Mouse (Mus musculus) liver, embryonic 16.5 days (tissue): Measurements from ENCODE around the gene Tubb4a. TPM values are rescaled to one million over a fixed set of nuclear protein-coding genes. Genes with fewer than 3 reads are reported as not detected.

Experiments used
- ATAC-seq: fragments of 200-750 bp; cut with Nextera tagmentation; 2 replicates; pipeline ENCODE4 v1.8.0; 2017; ENCODE audit warnings: low read depth, mild to moderate bottlenecking, moderate number of reproducible peaks, moderate library complexity
- H3K27ac ChIP-seq: fragments of 300-500 bp; sonication (generic); 2 replicates; pipeline ENCODE4 v1.5.1; 2014; ENCODE audit warnings: mild to moderate bottlenecking, low read length
- H3K27me3 ChIP-seq: fragments of 300-500 bp; sonication (generic); 2 replicates; pipeline ENCODE4 v1.6.1; 2014; ENCODE audit warnings: low read depth, low read length, mixed read lengths; ENCODE audit not compliant: control insufficient read depth, insufficient read depth
- H3K36me3 ChIP-seq: fragments of 300-500 bp; sonication (generic); 2 replicates; pipeline ENCODE4 v1.6.1; 2014; ENCODE audit warnings: mild to moderate bottlenecking; ENCODE audit not compliant: control insufficient read depth, insufficient read depth
- H3K4me1 ChIP-seq: fragments of 300-500 bp; sonication (generic); 2 replicates; pipeline ENCODE4 v1.6.1; 2014; ENCODE audit warnings: low read depth, low read length, mixed read lengths; ENCODE audit not compliant: control insufficient read depth
- H3K4me2 ChIP-seq: fragments of 300-500 bp; sonication (generic); 2 replicates; pipeline ENCODE4 v1.6.1; 2014; ENCODE audit warnings: low read depth, low read length, mixed read lengths
- H3K4me3 ChIP-seq: fragments of 300-500 bp; sonication (generic); 2 replicates; pipeline ENCODE4 v1.5.1; 2014; ENCODE audit warnings: low read depth, mild to moderate bottlenecking, low read length
- H3K9ac ChIP-seq: fragments of 300-500 bp; sonication (generic); 2 replicates; pipeline ENCODE4 v1.6.1; 2014; ENCODE audit warnings: low read depth, low read length
- H3K9me3 ChIP-seq: fragments of 300-500 bp; sonication (generic); replicated peaks from 2 replicates; pipeline ENCODE4 v1.6.1; 2016; ENCODE audit warnings: low read length; ENCODE audit not compliant: control insufficient read depth
- WGBS: fragments of 180-500 bp; shearing (Covaris S2); extraction: QIAGEN DNeasy Blood & Tissue Kit; methylation state at CpG from one replicate; pipeline ENCODE4 v1.1.7; 2014; ENCODE audit not compliant: insufficient replicate concordance; 5-methylcytosine and 5-hydroxymethylcytosine counted together
- polyA plus RNA-seq: library from polyadenylated mRNA; unstranded; fragments of >200 nt; fragmentation: Nextera tagmentation; extraction: Ambion mirVana; gene quantifications from 2 replicates; pipeline ENCODE4 v1.2.1, GENCODE M21; 2015

Tubb4a gene
- polyA plus RNA-seq, 1 experiment from 2014 or later, result 0.60 TPM

GRCm38 (mm10) chr17:57094222-57094621 lies 6.6 kb upstream of the Tubb4a start:
- no peak for ATAC-seq
- no peak overlapping the region for H3K4me2 ChIP-seq
- no peaks in the 10 kb centered on the region for H3K9me3 ChIP-seq
- H3K9ac ChIP-seq, result no peak overlapping the region
- no peak overlapping the region for H3K4me3 ChIP-seq
- H3K4me1 ChIP-seq, result no peaks in the 10 kb centered on the region; the same call in none of the 2 replicates
- H3K27ac ChIP-seq, result no peak overlapping the region
- H3K36me3 ChIP-seq, result no peaks in the 10 kb centered on the region
- 54% methylated on average over 3 of the region's 3 CpGs for WGBS
- peaks cover 3% of the 10 kb centered on the region; the same call in 1 of the 2 replicates for H3K27me3 ChIP-seq

GRCm38 (mm10) chr17:57085970-57086757 lies 1.4 kb downstream of the Tubb4a start:
- H3K4me1 ChIP-seq, result no peaks in the 10 kb centered on the region; the same call in 1 of the 2 replicates
- peaks cover 18% of the 10 kb centered on the region for H3K27me3 ChIP-seq
- no peaks in the 10 kb centered on the region for H3K9me3 ChIP-seq
- no peak for ATAC-seq
- no peak overlapping the region for H3K4me2 ChIP-seq
- no peak overlapping the region for H3K27ac ChIP-seq
- WGBS, result 76% methylated on average over 11 of the region's 11 CpGs
- no peaks in the 10 kb centered on the region for H3K36me3 ChIP-seq
- H3K4me3 ChIP-seq, result no peak overlapping the region
- H3K9ac ChIP-seq, result no peak overlapping the region

- Histone ChIP-seq H3K9ac (no peak overlapping the region), H3K4me3 (no peak overlapping the region), H3K27ac (no peak overlapping the region), H3K36me3 (no peaks in the 10 kb centered on the region), H3K4me2 (no peak overlapping the region), H3K27me3 (peaks cover 9% of the 10 kb centered on the region), H3K9me3 (no peaks in the 10 kb centered on the region), H3K4me1 (no peaks in the 10 kb centered on the region; the same call in 1 of the 2 replicates)
- WGBS, result 65% methylated on average over 5 of the region's 5 CpGs
- ATAC-seq, result no peak
Observed at GRCm38 (mm10) chr17:57082481-57082880, 5.1 kb downstream of the Tubb4a start.

- 81% methylated on average over 31 of the region's 31 CpGs for WGBS
- Histone ChIP-seq H3K4me1 (no peaks in the 10 kb centered on the region), H3K9ac (no peak overlapping the region), H3K4me2 (no peak overlapping the region), H3K4me3 (no peak overlapping the region), H3K36me3 (no peaks in the 10 kb centered on the region), H3K27me3 (no peaks in the 10 kb centered on the region), H3K27ac (no peak overlapping the region), H3K9me3 (no peaks in the 10 kb centered on the region)
- ATAC-seq, result no peak
Observed at GRCm38 (mm10) chr17:57081234-57081842, 6.2 kb downstream of the Tubb4a start.

DNA sequence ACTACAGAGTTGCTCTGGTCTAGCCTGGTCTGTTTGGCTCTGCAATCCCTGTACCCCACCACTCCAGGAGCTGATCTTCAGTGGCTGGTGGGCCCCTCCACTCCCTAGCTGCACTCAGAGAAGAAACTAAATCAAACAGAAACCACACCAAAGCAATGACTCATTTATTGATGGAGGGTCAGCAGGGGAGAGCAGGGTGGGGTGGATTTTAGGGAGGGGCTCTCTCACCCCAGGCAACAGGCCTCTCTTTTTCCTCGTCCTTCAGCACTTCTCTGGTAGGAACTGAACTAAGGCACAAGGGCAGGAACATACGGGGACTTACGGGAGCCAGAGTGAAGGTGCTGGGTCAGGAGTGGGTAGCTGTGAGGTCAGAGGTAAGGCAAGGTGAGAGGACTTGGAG lies 7.7 kb downstream of the Tubb4a start:
- no peak overlapping the region for H3K27ac ChIP-seq
- ATAC-seq, result no peak
- H3K9ac ChIP-seq, result no peak overlapping the region

GRCm38 (mm10) chr17:57078336-57078735 lies 9.2 kb downstream of the Tubb4a start, which contains the start of gene Dennd1c:
TSS of gene Dennd1c (minus strand) at chr17:57078514.
- peak; percentile 65 for ATAC-seq
- Histone ChIP-seq H3K9me3 (no peaks in the 10 kb centered on the region), H3K4me2 (0 out of 2 replicates have a peak within 1 kb of the TSS, but pooled peaks have one; percentile 25), H3K27me3 (no peaks in the 10 kb centered on the region), H3K4me3 (peak within 1 kb of the TSS; percentile 16), H3K27ac (no peak within 1 kb of the TSS), H3K9ac (peak within 1 kb of the TSS; percentile 17; the same call in 1 of the 2 replicates), H3K4me1 (no peaks in the 10 kb centered on the region), H3K36me3 (no peaks in the 10 kb centered on the region)
- 14% methylated on average over 6 of the region's 6 CpGs for WGBS

More for the DNA sequence above, 7.7 kb downstream of the Tubb4a start:
- no peaks in the 10 kb centered on the region for H3K27me3 ChIP-seq
- H3K36me3 ChIP-seq, result no peaks in the 10 kb centered on the region
- H3K9me3 ChIP-seq, result no peaks in the 10 kb centered on the region
- 49% methylated on average over 3 of the region's 3 CpGs for WGBS
- H3K4me2 ChIP-seq, result no peak overlapping the region
- no peak overlapping the region for H3K4me3 ChIP-seq
- H3K4me1 ChIP-seq, result no peaks in the 10 kb centered on the region

DNA sequence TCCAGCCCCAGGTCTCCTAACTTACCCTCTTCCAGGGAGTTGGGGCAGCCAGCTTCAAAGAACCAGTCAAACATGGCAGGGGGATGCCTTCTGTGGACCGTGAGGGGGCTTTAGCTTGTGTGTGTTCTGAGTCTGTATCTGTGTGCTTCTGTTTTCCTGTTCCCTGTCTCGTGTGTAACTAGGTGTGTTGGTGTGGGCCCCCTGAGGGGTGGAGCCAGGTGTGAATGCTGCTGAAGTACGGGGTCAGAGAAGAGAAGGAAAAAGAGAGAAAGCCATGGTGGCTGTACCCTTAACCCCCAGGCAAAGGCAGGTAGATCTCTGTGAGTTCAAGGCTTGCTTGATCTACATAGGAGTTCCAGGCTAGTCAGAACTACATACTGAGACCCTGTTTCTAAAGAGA lies 10.7 kb downstream of the Tubb4a start:
- no peak overlapping the region for H3K4me3 ChIP-seq
- H3K9me3 ChIP-seq, result no peaks in the 10 kb centered on the region
- H3K27ac ChIP-seq, result no peak overlapping the region
- no peaks in the 10 kb centered on the region for H3K27me3 ChIP-seq
- no peaks in the 10 kb centered on the region for H3K4me1 ChIP-seq
- 30% methylated on average over 3 of the region's 3 CpGs for WGBS
- H3K36me3 ChIP-seq, result no peaks in the 10 kb centered on the region
- H3K9ac ChIP-seq, result no peak overlapping the region
- no peak for ATAC-seq
- no peak overlapping the region for H3K4me2 ChIP-seq

DNA sequence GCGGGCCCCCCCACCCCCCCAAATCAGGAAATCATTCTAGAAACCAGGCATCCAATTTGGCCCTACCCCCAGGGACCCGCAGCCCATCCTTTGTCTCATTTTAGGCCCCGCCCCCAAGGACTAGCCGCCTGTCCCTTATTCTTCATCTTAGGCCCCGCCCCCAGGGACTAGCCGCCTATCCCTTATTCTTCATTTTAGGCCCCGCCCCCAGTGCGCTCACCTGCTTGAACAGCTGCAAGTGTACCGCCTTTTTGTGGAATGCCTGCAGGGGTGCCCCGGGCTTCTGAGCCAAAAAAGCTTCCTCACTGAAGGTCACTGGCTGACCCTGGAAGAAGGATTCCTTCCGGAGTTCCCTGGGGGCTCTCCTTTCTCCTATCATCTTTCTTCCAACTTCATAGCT lies 16.9 kb downstream of the Tubb4a start:
- H3K27me3 ChIP-seq, result no peaks in the 10 kb centered on the region
- H3K27ac ChIP-seq, result no peak overlapping the region
- H3K36me3 ChIP-seq, result no peaks in the 10 kb centered on the region
- 22% methylated on average over 11 of the region's 11 CpGs for WGBS
- H3K9ac ChIP-seq, result no peak overlapping the region
- H3K9me3 ChIP-seq, result no peaks in the 10 kb centered on the region
- no peak for ATAC-seq
- H3K4me2 ChIP-seq, result no peak overlapping the region
- peaks cover 5% of the 10 kb centered on the region; the same call in 1 of the 2 replicates for H3K4me1 ChIP-seq
- no peak overlapping the region for H3K4me3 ChIP-seq

- H3K4me2 ChIP-seq, result no peak overlapping the region
Observed at GRCm38 (mm10) chr17:57070272-57070671, 17.3 kb downstream of the Tubb4a start.

More at GRCm38 (mm10) chr17:57070272-57070671, 17.3 kb downstream of the Tubb4a start:
- no peak for ATAC-seq
- H3K9me3 ChIP-seq, result no peaks in the 10 kb centered on the region
- no peaks in the 10 kb centered on the region for H3K36me3 ChIP-seq
- H3K27ac ChIP-seq, result no peak overlapping the region
- 19% methylated on average over 9 of the region's 9 CpGs for whole genome bisulfite sequencing
- H3K9ac ChIP-seq, result no peak overlapping the region
- no peak overlapping the region for H3K4me3 ChIP-seq
- peaks cover 5% of the 10 kb centered on the region; the same call in 1 of the 2 replicates for H3K4me1 ChIP-seq
- H3K27me3 ChIP-seq, result no peaks in the 10 kb centered on the region
